Mouse (Mus musculus) hindbrain, embryonic 15.5 days (tissue): ENCODE results near the gene Glis3. TPM values are rescaled to one million over a fixed set of nuclear protein-coding genes. Genes with fewer than 3 reads are reported as not detected.

Source experiments
- ATAC-seq: fragments of 200-750 bp; cut with Nextera tagmentation; 2 replicates; pipeline ENCODE4 v1.8.0; 2017; ENCODE audit warnings: low read depth, moderate number of reproducible peaks, moderate TSS enrichment; ENCODE audit not compliant: low FRiP score
- H3K27ac ChIP-seq: fragments of 300-500 bp; sonication (generic); replicated peaks from 2 replicates; pipeline ENCODE4 v1.5.1; 2015; ENCODE audit warnings: mild to moderate bottlenecking, inconsistent platforms
- H3K27me3 ChIP-seq: fragments of 300-500 bp; sonication (generic); 2 replicates; pipeline ENCODE4 v1.6.1; 2015; ENCODE audit warnings: control low read depth, inconsistent platforms
- H3K36me3 ChIP-seq: fragments of 300-500 bp; sonication (generic); 2 replicates; pipeline ENCODE4 v1.6.1; 2015; ENCODE audit warnings: control low read depth, inconsistent platforms
- H3K4me1 ChIP-seq: fragments of 300-500 bp; sonication (generic); replicated peaks from 2 replicates; pipeline ENCODE4 v1.6.1; 2015; ENCODE audit warnings: control low read depth, inconsistent platforms
- H3K4me2 ChIP-seq: fragments of 300-500 bp; sonication (generic); 2 replicates; pipeline ENCODE4 v1.6.1; 2015; ENCODE audit warnings: moderate library complexity, mild to moderate bottlenecking, inconsistent platforms
- H3K4me3 ChIP-seq: fragments of 300-500 bp; sonication (generic); 2 replicates; pipeline ENCODE4 v1.5.1; 2015; ENCODE audit warnings: mild to moderate bottlenecking, inconsistent platforms
- H3K9ac ChIP-seq: fragments of 300-500 bp; sonication (generic); 2 replicates; pipeline ENCODE4 v1.6.1; 2015; ENCODE audit warnings: inconsistent platforms
- H3K9me3 ChIP-seq: fragments of 300-500 bp; sonication (generic); 2 replicates; pipeline ENCODE4 v1.6.1; 2016; ENCODE audit warnings: control low read depth, inconsistent platforms
- WGBS: fragments of 180-500 bp; shearing (Covaris S2); methylation state at CpG from one replicate; pipeline ENCODE4 v1.1.7; 2015; 5-methylcytosine and 5-hydroxymethylcytosine counted together
- polyA plus RNA-seq: library from polyadenylated mRNA; unstranded; fragments of >200 nt; fragmentation: Nextera tagmentation; extraction: Ambion mirVana; gene quantifications from 2 replicates; pipeline ENCODE4 v1.2.1, GENCODE M21; 2015

Glis3 gene
- polyA plus RNA-seq, 1 experiment from 2014 or later, result 3.6 TPM

DNA sequence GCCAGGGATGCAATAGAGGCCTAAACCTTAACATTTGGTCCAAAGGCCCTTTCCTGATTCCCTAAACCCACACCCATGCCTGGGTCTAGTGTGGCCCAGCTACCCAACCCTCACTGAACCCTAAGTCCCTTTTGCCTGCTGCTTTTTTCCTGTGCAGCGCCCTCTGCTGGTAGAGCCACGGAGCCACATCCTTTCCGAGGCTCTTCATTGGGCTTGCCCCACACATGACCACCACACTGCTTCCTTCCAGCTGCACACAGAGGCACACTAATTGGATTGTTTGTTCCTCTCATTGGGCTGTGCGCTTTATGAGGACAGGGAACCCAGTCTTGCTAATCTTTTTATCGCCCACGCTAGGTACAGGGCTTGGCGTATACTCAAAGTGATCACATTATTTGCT is 314.0 kb downstream of the Glis3 start:
- WGBS, result 46% methylated on average over 7 of the region's 7 CpGs
- Histone ChIP-seq H3K4me1 (no peaks in the 10 kb centered on the region), H3K9me3 (no peaks in the 10 kb centered on the region), H3K9ac (no peak overlapping the region), H3K27ac (no peak overlapping the region), H3K27me3 (no peaks in the 10 kb centered on the region), H3K36me3 (no peaks in the 10 kb centered on the region), H3K4me2 (no peak overlapping the region), H3K4me3 (no peak overlapping the region)
- no peak for ATAC-seq

DNA sequence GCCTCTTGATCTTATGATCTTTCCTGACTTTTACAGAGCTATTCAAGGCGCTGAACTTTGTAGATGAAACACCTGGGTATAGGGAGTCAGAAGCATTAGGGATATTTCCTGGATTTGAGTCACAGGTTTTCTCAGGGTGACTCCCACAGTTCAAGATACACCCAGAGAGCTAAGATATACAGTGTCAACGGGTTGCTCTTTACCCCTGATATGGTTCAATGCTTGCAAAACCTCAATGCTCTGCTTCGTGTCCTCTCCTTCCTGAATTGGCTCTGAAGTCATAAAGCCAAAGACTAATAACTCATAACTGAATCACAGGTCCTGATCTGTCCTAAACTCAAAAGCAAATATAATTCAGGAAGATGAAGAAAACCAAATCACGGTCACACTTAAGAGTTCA is 319.0 kb downstream of the Glis3 start:
- H3K4me2 ChIP-seq, result no peak overlapping the region
- 95% methylated on average over 4 of the region's 4 CpGs for WGBS

DNA sequence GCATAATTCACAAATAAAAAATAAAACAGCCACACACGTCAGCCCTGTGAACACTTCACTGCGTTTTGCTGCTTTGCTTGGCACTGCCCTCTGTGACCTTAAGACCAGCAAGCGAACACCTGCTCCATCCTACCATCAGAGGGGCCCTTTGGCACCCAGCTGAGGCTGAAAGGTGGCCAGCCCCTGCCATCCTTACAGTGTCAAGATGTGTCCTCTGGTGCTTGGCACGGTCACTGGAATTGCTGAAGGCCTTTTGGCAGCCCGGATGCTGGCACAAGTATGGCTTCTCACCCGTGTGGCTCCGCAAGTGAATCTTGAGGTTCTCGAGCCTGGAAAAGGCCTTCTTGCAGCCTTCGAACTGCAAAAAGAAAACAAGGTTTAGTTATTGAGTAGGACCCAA is 322.3 kb downstream of the Glis3 start:
- no peaks in the 10 kb centered on the region for H3K4me1 ChIP-seq
- no peak overlapping the region for H3K4me3 ChIP-seq
- WGBS, result 70% methylated on average over 9 of the region's 9 CpGs
- H3K27me3 ChIP-seq, result no peaks in the 10 kb centered on the region
- no peaks in the 10 kb centered on the region for H3K36me3 ChIP-seq
- ATAC-seq, result no peak
- H3K27ac ChIP-seq, result no peak overlapping the region
- H3K9ac ChIP-seq, result no peak overlapping the region
- no peak overlapping the region for H3K4me2 ChIP-seq
- no peaks in the 10 kb centered on the region for H3K9me3 ChIP-seq

More for the DNA sequence above, 319.0 kb downstream of the Glis3 start:
- no peaks in the 10 kb centered on the region for H3K9me3 ChIP-seq
- no peaks in the 10 kb centered on the region for H3K27me3 ChIP-seq
- no peak overlapping the region for H3K4me3 ChIP-seq
- H3K4me1 ChIP-seq, result no peaks in the 10 kb centered on the region
- H3K36me3 ChIP-seq, result no peaks in the 10 kb centered on the region
- no peak overlapping the region for H3K9ac ChIP-seq
- ATAC-seq, result no peak
- no peak overlapping the region for H3K27ac ChIP-seq

DNA sequence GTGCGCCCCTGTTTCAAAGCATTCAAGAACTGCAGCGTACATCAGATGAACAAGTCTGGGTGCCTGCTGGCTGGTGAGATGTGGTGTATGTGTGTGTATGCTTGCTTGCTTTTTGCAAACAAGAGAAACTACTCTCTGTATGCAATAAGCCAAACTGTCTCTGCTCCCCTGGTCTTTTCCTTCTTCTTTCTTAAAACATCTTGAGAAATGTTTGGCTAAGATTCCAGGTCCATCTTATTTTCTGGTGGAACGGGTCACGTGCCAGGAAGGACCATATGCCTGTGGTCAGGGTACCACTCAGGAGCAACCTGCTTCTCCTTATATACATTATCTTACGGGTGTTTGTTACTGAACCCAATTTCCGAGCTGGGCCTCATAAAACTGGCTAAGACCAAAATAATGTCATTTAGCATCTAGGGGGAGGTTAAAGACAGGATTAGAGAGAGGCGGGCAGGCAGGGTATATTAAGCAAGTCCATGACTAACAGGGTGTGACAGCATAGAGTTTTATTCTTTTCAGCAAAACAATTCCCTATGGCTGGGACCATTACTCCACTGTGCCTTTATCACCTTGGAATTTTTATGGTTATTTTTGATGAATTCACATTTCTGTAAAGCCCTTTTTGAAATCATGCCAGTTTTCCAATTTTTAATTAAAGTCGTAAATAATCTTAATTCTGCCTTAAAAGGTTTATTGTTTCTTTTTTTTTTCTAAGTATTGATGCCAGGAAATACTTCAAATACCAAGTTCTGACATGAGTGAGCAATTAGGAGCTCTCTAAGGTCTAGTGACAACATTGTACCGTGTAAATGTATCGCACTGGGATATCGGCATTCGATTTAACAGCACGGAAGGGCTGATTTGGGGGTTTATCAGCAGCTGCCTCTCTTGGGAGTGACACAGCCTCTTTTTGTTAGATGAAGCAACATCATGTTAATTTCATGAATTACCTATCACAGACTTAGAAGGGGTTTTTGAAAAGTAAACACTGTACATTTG is 328.5 kb downstream of the Glis3 start:
- no peak overlapping the region for H3K9ac ChIP-seq
- H3K36me3 ChIP-seq, result no peaks in the 10 kb centered on the region
- peaks cover 15% of the 10 kb centered on the region for H3K4me1 ChIP-seq
- 0 out of 2 replicates have a peak overlapping the region, but pooled peaks have one; percentile 11 for H3K27ac ChIP-seq
- H3K27me3 ChIP-seq, result no peaks in the 10 kb centered on the region
- no peak for ATAC-seq
- H3K9me3 ChIP-seq, result no peaks in the 10 kb centered on the region
- no peak overlapping the region for H3K4me3 ChIP-seq
- 54% methylated on average over 13 of the region's 13 CpGs for WGBS
- no peak overlapping the region for H3K4me2 ChIP-seq

DNA sequence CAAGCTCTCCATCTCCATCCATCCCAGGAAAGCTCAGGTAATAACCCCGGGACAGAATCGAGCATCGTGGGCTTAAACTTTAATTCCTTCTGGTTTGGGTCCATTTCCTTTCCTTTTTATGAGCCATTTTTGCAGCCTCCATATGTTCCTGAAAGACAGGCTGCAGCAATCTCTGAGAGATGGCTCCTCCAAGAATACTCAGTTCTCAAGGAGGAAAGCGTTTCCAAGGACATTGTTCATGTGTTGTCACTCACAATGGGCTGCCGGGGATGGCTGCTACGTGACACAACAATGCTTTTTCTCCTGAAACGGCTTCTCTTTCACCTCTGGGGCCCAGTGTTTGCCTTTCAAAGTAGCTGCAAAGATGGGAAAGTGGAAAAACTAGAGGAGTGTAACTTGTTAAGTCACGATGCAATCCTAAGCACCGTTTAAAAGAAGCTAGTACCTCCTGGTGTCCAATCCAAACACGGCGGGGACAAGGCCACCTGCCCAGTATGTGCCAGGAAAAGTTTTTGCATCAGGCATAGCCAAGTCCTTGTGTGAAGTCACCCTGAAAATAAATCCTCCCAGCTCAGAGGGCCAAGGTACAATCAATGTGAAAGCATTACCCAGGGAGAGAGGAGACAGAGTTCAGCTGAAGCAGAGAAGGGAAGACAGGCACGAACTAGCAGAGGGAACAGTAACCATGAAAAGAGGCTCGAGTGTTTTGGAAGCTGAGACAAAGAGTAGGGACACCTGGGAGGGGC is 332.6 kb downstream of the Glis3 start:
- Histone ChIP-seq H3K4me2 (no peak overlapping the region), H3K27me3 (no peaks in the 10 kb centered on the region), H3K4me3 (no peak overlapping the region), H3K9me3 (no peaks in the 10 kb centered on the region), H3K27ac (no peak overlapping the region), H3K9ac (no peak overlapping the region), H3K36me3 (no peaks in the 10 kb centered on the region), H3K4me1 (peaks cover 15% of the 10 kb centered on the region)
- WGBS, result 32% methylated on average over 13 of the region's 13 CpGs
- no peak for ATAC-seq

DNA sequence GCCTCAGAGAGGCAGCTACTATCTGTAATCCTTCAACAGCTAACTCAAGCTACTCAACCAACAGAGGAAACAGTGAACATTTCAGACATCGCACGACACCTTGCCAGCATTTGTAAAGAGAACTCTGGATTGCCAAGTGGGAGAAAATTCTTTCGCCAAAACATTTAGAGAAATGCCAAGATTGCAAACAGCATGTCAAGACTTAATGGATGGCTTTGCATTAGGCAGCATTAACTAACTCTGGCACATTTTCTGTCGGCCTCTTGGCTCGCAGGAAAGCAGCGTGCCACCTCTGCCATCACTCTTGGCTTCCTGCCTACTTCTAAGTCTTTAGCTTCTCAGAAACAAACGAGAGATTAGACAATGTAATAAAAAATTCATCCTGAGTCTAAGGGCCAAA is 336.2 kb downstream of the Glis3 start:
- Histone ChIP-seq H3K9me3 (no peaks in the 10 kb centered on the region), H3K4me1 (peaks cover 7% of the 10 kb centered on the region; the same call in 1 of the 2 replicates), H3K4me2 (no peak overlapping the region), H3K9ac (no peak overlapping the region), H3K27ac (no peak overlapping the region), H3K4me3 (no peak overlapping the region), H3K36me3 (no peaks in the 10 kb centered on the region), H3K27me3 (no peaks in the 10 kb centered on the region)
- 61% methylated on average over 7 of the region's 7 CpGs for WGBS
- no peak for ATAC-seq

DNA sequence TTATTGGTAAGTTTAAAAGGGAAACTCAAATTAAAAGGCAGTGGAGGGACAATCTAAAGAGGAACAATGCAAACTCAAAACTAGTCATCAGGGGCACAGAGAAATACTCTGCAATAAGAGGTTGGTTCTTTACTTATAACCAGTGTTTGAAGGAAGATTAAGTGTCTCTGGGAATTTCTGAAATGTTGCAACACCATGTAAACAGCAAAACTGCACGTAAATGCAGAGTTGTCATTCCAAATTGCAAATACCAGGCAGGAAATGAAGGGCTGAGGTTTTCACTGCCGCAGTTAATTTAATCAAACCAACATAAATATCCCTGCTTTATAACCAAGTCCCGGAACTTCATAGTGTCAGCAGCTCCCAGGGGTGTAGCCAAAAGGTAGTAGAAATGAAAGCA is 342.3 kb downstream of the Glis3 start:
- Histone ChIP-seq H3K4me3 (no peak overlapping the region), H3K9me3 (no peaks in the 10 kb centered on the region), H3K4me1 (peaks cover 30% of the 10 kb centered on the region), H3K27me3 (no peaks in the 10 kb centered on the region), H3K27ac (no peak overlapping the region), H3K9ac (no peak overlapping the region), H3K4me2 (no peak overlapping the region), H3K36me3 (no peaks in the 10 kb centered on the region)
- ATAC-seq, result no peak
- 38% methylated on average over 3 of the region's 3 CpGs for WGBS

DNA sequence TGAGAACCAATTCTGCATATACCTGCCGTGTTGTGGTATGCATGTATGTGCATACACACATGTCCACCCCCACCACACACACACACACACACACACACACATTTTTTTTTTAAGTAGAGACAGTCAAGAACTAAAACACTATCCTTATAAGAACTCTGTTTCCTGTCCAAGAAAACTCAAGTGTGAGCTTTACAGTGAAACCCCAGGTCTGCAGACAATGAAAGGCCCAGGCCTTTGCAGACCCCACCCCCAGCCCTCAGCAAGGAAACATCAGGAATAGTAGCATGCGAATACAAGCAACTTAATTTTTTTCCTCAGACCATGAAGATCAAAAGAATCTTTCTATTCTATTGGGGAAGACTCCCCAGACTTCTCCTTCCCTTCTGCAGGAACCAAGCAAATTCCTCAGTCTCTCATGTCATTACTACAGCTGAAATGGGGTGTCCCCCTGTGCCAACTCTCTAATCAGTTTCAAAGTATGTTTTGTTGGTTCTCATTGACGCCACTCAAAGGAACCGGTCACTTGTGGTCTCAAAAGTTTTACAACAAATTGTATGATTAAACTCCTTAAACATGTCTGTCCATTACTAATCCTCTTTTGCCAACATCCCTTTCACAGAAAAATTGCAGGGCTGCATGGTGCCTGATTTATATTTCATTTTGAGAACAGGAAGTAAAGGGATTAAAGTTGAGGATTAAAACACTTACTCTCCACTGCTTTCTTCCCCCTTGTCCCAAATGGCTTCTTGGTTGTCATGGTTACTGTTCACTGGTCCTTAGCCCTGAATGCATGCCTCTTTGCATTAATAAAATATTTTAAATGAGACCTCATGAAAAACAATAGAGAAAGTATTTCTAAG is 343.0 kb downstream of the Glis3 start:
- no peak overlapping the region for H3K9ac ChIP-seq
- no peak overlapping the region for H3K4me3 ChIP-seq
- H3K4me2 ChIP-seq, result no peak overlapping the region
- no peaks in the 10 kb centered on the region for H3K9me3 ChIP-seq
- 33% methylated on average over 4 of the region's 4 CpGs for WGBS
- 0 out of 2 replicates have a peak overlapping the region, but pooled peaks have one; percentile 17 for H3K27ac ChIP-seq
- ATAC-seq, result no peak
- no peaks in the 10 kb centered on the region for H3K36me3 ChIP-seq
- H3K27me3 ChIP-seq, result no peaks in the 10 kb centered on the region
- peaks cover 30% of the 10 kb centered on the region for H3K4me1 ChIP-seq

DNA sequence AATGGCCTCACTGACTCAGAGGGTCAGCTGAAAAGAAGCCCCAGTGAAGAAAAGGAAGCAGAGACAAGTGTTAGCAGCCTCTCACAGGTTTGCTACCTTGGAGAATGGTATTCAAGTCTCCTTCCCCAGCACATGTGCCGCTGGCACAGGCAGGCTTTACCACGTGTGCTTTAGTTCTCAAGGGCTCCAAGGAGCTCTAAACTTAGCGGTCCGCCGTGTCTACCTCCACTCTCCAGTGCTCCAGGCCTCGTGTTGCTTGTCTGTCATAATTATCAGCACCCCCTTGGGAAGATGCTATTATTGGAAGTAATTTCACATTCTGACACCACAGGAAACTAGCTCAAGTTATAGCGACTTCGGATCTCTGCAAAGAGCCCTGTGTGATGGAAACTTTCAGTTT is 344.0 kb downstream of the Glis3 start:
- no peaks in the 10 kb centered on the region for H3K9me3 ChIP-seq
- no peak overlapping the region for H3K9ac ChIP-seq
- no peaks in the 10 kb centered on the region for H3K27me3 ChIP-seq
- no peak overlapping the region for H3K27ac ChIP-seq
- no peaks in the 10 kb centered on the region for H3K36me3 ChIP-seq
- no peak overlapping the region for H3K4me2 ChIP-seq
- no peak overlapping the region for H3K4me3 ChIP-seq
- H3K4me1 ChIP-seq, result peaks cover 30% of the 10 kb centered on the region
- 23% methylated on average over 8 of the region's 8 CpGs for WGBS
- no peak for ATAC-seq

DNA sequence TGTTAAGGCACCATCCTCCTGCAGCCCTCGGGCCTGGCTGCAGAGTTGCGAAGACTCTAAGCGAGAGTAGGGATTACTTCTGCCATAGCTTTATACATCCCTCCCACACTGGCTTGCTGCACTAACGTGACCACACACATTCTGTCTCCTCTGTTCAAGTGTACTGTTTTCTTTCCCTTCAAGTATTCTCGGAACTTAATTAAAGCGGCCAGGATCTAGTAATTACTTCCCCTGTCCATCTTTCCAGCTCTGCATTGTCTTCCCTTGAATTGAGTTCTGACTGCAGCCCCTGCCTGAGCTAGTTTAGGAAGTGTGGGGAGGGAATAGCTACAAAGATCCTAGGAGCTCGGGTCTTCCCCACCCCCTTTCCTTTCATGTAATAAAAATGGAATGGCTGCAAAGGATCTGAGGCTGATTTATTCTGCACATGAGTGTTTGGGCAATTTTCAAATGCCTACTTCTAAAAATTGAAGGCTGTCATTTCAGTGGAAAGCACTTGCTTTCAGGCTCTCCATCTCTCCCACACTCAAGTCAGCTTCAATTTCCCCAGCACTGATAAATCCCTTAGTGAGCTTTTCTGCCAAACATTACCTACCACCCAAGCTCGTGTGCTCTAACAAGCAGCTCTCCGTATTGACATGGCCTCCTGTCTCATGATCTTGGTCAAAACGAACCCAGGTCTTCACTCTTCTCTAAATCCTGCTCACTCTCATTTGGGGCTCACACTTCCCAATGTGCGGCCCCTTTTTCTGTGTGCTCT is 346.7 kb downstream of the Glis3 start:
- no peak overlapping the region for H3K4me3 ChIP-seq
- no peak overlapping the region for H3K4me2 ChIP-seq
- no peak overlapping the region; the same call in 1 of the 2 replicates for H3K27ac ChIP-seq
- no peak for ATAC-seq
- H3K27me3 ChIP-seq, result no peaks in the 10 kb centered on the region
- H3K9ac ChIP-seq, result no peak overlapping the region
- H3K36me3 ChIP-seq, result no peaks in the 10 kb centered on the region
- no peaks in the 10 kb centered on the region for H3K9me3 ChIP-seq
- H3K4me1 ChIP-seq, result peaks cover 36% of the 10 kb centered on the region
- WGBS, result 34% methylated on average over 11 of the region's 11 CpGs
